Mouse (Mus musculus) G1E (cell line): ENCODE measurements around the gene Cryba4.

ENCODE experiments used
- CTCF ChIP-seq: IDR thresholded peaks from 2 replicates; pipeline ENCODE4 v1.5.1; 2012; ENCODE audit warnings: low read depth, low read length, inconsistent platforms, mixed read lengths
- GATA1 ChIP-seq: IDR thresholded peaks from 2 replicates; pipeline ENCODE4 v1.6.1; 2012; ENCODE audit warnings: borderline replicate concordance, low read length, inconsistent platforms, mixed read lengths
- POLR2AphosphoS5 ChIP-seq: IDR thresholded peaks from 2 replicates; pipeline ENCODE4 v1.6.1; 2012; ENCODE audit warnings: low read depth, low read length, inconsistent platforms; ENCODE audit not compliant: insufficient replicate concordance

DNA sequence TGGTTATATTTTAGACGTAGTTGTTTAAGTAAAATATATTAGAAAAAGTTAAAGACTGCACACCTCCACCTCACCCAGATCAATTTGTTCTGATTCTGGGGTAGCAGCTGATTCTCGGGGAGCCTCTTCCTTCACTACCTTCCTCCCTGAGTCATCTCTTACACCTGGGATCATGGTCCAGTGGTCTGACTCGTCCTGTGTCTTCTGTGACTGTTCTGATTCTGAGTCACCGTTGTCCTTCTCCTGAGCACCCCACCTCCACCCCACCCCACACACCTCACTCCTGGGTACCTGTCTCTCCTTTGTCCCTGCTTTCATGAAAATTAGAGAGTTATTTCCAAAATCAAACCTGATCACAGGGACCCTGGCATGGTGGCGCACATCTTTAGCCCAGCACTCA lies 12.8 kb upstream of the Cryba4 start:
- TF ChIP-seq GATA1 (no peak), CTCF (no peak), POLR2AphosphoS5 (no peak)
